Mouse (Mus musculus) embryonic facial prominence, embryonic 13.5 days (tissue): ENCODE data around the gene Psg29. TPM values are rescaled to one million over a fixed set of nuclear protein-coding genes. Genes with fewer than 3 reads are reported as not detected.

ENCODE experiments used
- ATAC-seq: fragments of 200-750 bp; cut with Nextera tagmentation; 2 replicates; pipeline ENCODE4 v1.8.0; 2017; ENCODE audit warnings: low read depth; ENCODE audit not compliant: insufficient number of reproducible peaks, insufficient read depth, low FRiP score, low TSS enrichment
- H3K27ac ChIP-seq: fragments of 300-500 bp; sonication (generic); 2 replicates; pipeline ENCODE4 v1.5.1; 2015; ENCODE audit warnings: moderate library complexity, mild to moderate bottlenecking, inconsistent platforms
- H3K27me3 ChIP-seq: fragments of 300-500 bp; sonication (generic); 2 replicates; pipeline ENCODE4 v1.6.1; 2015; ENCODE audit warnings: mild to moderate bottlenecking, inconsistent platforms
- H3K36me3 ChIP-seq: fragments of 300-500 bp; sonication (generic); 2 replicates; pipeline ENCODE4 v1.6.1; 2015; ENCODE audit warnings: mild to moderate bottlenecking, inconsistent platforms
- H3K4me1 ChIP-seq: fragments of 300-500 bp; sonication (generic); 2 replicates; pipeline ENCODE4 v1.6.1; 2015; ENCODE audit warnings: inconsistent platforms
- H3K4me2 ChIP-seq: fragments of 300-500 bp; sonication (generic); 2 replicates; pipeline ENCODE4 v1.6.1; 2015; ENCODE audit warnings: moderate library complexity, mild to moderate bottlenecking, inconsistent platforms
- H3K4me3 ChIP-seq: fragments of 300-500 bp; sonication (generic); 2 replicates; pipeline ENCODE4 v1.5.1; 2015; ENCODE audit warnings: mild to moderate bottlenecking, inconsistent platforms
- H3K9ac ChIP-seq: fragments of 300-500 bp; sonication (generic); 2 replicates; pipeline ENCODE4 v1.6.1; 2015; ENCODE audit warnings: mild to moderate bottlenecking, inconsistent platforms
- H3K9me3 ChIP-seq: fragments of 300-500 bp; sonication (generic); 2 replicates; pipeline ENCODE4 v1.6.1; 2016; ENCODE audit warnings: inconsistent platforms
- WGBS: fragments of 180-500 bp; shearing (Covaris S2); methylation state at CpG from one replicate; pipeline ENCODE4 v1.1.7; 2015; ENCODE audit warnings: mixed read lengths; 5-methylcytosine and 5-hydroxymethylcytosine counted together
- polyA plus RNA-seq: library from polyadenylated mRNA; unstranded; fragments of >200 nt; fragmentation: Nextera tagmentation; extraction: Ambion mirVana; gene quantifications from 2 replicates; pipeline ENCODE4 v1.2.1, GENCODE M21; 2015

The Psg29 gene
- polyA plus RNA-seq: not detected in 2 replicates

DNA sequence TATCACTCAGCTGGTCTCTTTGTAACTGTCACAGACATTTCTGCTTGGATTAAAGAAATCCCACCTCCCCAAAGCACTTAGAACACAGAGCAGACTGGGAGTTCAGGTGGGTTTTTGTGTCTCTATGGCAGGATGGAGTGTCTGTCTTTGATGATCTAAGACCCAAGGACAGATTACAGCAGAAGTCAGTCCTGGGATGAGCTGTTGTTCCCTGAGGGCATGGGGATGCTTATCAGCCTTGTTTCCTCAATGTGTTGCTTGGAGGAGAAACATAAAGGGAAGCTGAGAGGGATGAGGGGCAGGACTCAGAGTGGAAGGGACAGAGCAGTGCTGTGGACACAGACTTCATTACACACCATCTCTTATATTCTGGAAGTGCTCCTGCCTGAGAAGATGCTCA, at the start of gene Psg29:
TSS of gene Psg29 (plus strand) at position 301 of the 400 bp plus-strand sequence.
- no peak within 1 kb of the TSS for H3K4me3 ChIP-seq
- H3K27ac ChIP-seq: no peak within 1 kb of the TSS
- no peaks in the 10 kb centered on the region for H3K36me3 ChIP-seq
- no peak for ATAC-seq
- H3K4me1 ChIP-seq: no peaks in the 10 kb centered on the region
- H3K27me3 ChIP-seq: no peaks in the 10 kb centered on the region
- H3K9ac ChIP-seq: no peak within 1 kb of the TSS
- H3K4me2 ChIP-seq: no peak within 1 kb of the TSS
- peaks cover 8% of the 10 kb centered on the region; the same call in 1 of the 2 replicates for H3K9me3 ChIP-seq

DNA sequence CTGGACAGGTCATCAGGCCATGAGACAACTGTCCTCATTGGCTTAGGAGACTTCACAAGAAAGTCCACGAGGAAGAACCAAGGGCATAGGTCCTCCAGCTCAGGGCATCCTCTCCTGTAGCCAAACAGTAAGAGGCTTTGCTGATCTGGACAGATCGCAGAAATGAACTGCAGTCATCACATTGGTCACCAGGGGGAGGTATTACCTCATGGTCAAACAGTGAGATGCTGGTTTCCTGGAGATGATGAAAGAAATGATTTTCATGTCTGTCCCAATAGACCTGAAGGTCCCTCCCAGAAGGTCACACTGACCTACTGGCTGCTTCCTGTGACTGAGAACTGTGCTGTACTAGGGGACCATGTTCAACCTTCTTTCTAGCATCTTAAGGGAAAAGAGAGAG, 47.6 kb upstream of the Psg29 start:
- Histone ChIP-seq H3K4me2 (no peak overlapping the region), H3K27me3 (no peaks in the 10 kb centered on the region), H3K36me3 (no peaks in the 10 kb centered on the region), H3K9me3 (peaks cover 8% of the 10 kb centered on the region; the same call in 1 of the 2 replicates), H3K4me3 (no peak overlapping the region), H3K4me1 (no peaks in the 10 kb centered on the region), H3K9ac (no peak overlapping the region), H3K27ac (no peak overlapping the region)
- 36% methylated on average over 2 of the region's 2 CpGs for WGBS
- no peak for ATAC-seq

DNA sequence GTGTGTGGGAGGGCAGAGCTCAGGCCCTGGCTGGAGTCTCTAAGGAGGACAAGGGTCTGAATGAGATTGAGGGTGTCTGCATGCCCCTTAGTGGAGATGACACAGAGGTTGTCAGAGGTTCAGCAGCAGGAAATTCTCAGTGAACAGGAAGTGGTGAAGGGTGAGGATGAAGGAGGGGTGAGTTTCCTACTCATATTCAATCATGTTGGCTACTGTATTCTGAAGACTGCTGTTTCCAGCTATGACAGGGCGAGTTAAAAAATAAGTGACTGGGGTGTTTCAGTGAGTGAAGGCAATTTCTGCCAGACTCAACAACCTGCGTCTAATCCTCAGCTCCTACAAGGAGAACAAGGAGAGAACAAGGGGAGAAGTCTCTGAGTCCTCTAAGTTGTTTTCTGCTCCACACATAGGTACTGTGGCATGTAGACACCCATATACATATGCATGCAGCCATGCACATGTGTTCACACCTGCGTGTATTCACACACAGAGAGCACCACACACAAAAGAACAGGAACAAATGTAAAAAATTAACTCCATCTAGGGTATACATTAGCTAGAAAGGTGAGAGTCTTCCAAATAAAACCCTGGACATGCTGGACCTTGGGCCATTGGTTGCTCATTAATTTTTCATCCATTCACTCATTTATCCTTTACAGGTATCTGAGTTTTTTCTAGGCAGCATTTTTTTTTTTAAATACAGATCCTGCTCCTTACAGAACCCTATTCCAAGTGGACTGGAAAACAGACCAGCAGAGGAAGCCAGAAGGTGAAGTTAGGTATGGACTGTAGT, 46.2 kb upstream of the Psg29 start:
- no peak for ATAC-seq
- no peak overlapping the region for H3K27ac ChIP-seq
- H3K4me2 ChIP-seq: no peak overlapping the region
- peaks cover 11% of the 10 kb centered on the region; the same call in 1 of the 2 replicates for H3K9me3 ChIP-seq
- no peaks in the 10 kb centered on the region for H3K27me3 ChIP-seq
- H3K36me3 ChIP-seq: no peaks in the 10 kb centered on the region
- H3K4me3 ChIP-seq: no peak overlapping the region
- no peak overlapping the region for H3K9ac ChIP-seq
- H3K4me1 ChIP-seq: no peaks in the 10 kb centered on the region
- WGBS: 70% methylated on average over 3 of the region's 3 CpGs

DNA sequence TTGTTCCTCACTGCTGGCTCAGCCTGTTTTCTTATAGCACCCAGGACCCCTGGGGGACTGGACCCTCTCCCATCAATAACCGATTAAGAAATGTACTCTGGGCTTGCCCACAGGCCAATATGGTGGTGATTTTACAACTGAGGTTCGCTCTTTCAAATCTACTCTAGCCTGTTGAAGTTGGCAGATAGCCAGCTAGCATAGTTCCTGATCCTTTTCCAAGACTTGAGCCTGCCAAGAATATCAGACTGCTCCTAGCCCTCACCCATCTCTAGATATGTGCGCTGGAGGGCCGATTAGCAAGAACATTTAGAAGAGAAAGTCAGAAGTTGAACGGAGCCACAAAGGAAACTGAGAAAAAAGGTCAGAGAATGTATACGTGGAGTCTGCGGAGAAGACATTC, 44.3 kb upstream of the Psg29 start:
- ATAC-seq: no peak
- H3K27me3 ChIP-seq: no peaks in the 10 kb centered on the region

DNA sequence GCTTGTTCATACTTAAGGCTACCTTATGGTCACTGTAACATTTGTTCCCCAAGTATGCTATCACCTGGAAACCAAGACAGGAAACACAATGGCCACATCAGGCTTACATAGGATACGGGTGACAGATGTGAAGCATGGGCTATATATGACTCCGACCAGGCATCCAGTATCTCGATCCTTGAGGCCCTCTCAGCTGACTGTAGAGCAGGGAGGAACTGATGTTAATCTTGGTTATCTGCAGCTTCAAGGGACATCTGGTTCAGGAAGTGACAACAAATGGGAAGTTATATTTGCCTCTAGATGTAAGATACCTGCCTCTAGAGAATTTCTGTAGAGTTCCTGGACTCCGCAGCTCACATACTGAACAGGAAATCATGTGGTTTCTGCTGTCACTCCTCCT, 31.4 kb upstream of the Psg29 start:
- H3K9ac ChIP-seq: no peak overlapping the region
- no peaks in the 10 kb centered on the region for H3K27me3 ChIP-seq
- H3K27ac ChIP-seq: no peak overlapping the region
- no peaks in the 10 kb centered on the region for H3K4me1 ChIP-seq
- H3K9me3 ChIP-seq: peaks cover 15% of the 10 kb centered on the region; the same call in 1 of the 2 replicates
- no peak for ATAC-seq
- H3K36me3 ChIP-seq: no peaks in the 10 kb centered on the region
- H3K4me2 ChIP-seq: no peak overlapping the region
- WGBS: 84% methylated on average over 4 of the region's 4 CpGs
- no peak overlapping the region for H3K4me3 ChIP-seq

More for the DNA sequence above, 44.3 kb upstream of the Psg29 start:
- no peak overlapping the region for H3K4me2 ChIP-seq
- H3K4me3 ChIP-seq: no peak overlapping the region
- peaks cover 11% of the 10 kb centered on the region; the same call in 1 of the 2 replicates for H3K9me3 ChIP-seq
- no peak overlapping the region for H3K9ac ChIP-seq
- H3K4me1 ChIP-seq: no peaks in the 10 kb centered on the region
- no peak overlapping the region for H3K27ac ChIP-seq
- H3K36me3 ChIP-seq: no peaks in the 10 kb centered on the region
- WGBS: 85% methylated on average over 7 of the region's 7 CpGs

DNA sequence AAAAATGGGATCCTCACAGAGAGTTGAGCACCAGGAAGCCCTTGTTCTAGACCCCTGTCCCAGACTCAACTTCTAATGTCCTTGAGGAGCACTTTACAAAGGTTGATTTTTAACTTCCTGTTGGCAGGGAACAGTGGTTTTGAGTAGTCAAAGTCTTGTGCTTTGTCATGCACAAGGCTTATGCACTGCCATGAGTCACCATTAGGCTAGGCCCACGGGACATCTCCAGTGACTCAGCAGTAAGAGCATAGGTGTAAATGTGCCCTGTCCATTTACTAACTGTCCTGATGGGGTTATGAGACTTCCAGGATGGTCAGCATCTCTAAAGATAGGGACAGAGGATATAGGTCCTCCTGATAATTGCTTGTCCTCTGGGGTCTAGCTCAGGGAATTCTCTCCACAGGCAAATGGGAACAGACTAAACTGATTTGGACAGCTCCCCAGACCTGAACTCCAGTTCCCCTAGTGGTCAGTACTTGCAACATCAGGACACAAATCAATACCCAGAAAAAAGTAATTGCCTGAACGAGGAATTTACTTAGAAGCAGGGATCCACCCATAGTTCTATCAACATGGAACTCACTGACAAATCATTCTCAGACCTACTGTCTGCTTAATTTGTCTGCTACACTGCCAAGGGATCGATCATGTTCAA, 2.4 kb downstream of the Psg29 start:
- H3K4me3 ChIP-seq: no peak overlapping the region
- H3K9me3 ChIP-seq: peaks cover 11% of the 10 kb centered on the region
- no peak overlapping the region for H3K27ac ChIP-seq
- H3K27me3 ChIP-seq: no peaks in the 10 kb centered on the region
- no peak for ATAC-seq
- H3K4me2 ChIP-seq: no peak overlapping the region
- H3K9ac ChIP-seq: no peak overlapping the region
- H3K36me3 ChIP-seq: no peaks in the 10 kb centered on the region
- H3K4me1 ChIP-seq: no peaks in the 10 kb centered on the region
- WGBS: 61% methylated on average over 3 of the region's 3 CpGs

Other genes with a start within 250 kb of the Psg29 start
- 1.2 and 1.7 TPM in 2 replicates for gene Pnmal1, start 243.8 kb upstream of the Psg29 start, polyA plus RNA-seq
- gene Gm42372, start 220.4 kb upstream of the Psg29 start, polyA plus RNA-seq: 0.18 and 0.25 TPM in 2 replicates
- 20.7 and 22.1 TPM in 2 replicates for gene Ccdc8, start 210.8 kb upstream of the Psg29 start, polyA plus RNA-seq
- 109 and 112 TPM in 2 replicates for gene Ppp5c, start 175.6 kb upstream of the Psg29 start, polyA plus RNA-seq
- gene Hif3a, start 141.1 kb upstream of the Psg29 start, polyA plus RNA-seq: 14.7 and 16.5 TPM in 2 replicates
- gene Psg16, start 129.4 kb upstream of the Psg29 start, polyA plus RNA-seq: 0.14 and 0.21 TPM in 2 replicates
- not detected in 2 replicates for gene Ceacam3, start 53.2 kb upstream of the Psg29 start, polyA plus RNA-seq